In genomic region chr13:51839250-51840026, GRCm38 (mm10) we compare ENCODE assay signal across 9 mouse cellular contexts. TPM values are rescaled to one million over a fixed set of nuclear protein-coding genes. Genes with fewer than 3 reads are reported as not detected.
A peak's percentile ranks its signal among the peaks of the same experiment; 100 is the strongest.
DNase-seq lines count a peak whose midpoint lies in the region; ATAC-seq lines count a peak whose summit lies in the region.
"Had no signal": no experiment of that assay in that cellular context is flagged by ENCODE, and none has a peak within 500 bp of the region (broad histone marks: within the 10 kb centered on the region; RNA-seq: fewer than 3 reads in every experiment).

No protein-coding gene starts in this region.

- no peaks in the 10 kb centered on the region for H3K9me3 ChIP-seq in kidney, embryonic 16.5 days (ENCODE audit: low read length)
- H3K9me3 ChIP-seq in kidney, embryonic 15.5 days (replicated peaks), result no peaks in the 10 kb centered on the region
- H3K9me3 ChIP-seq in limb, embryonic 10.5 days (replicated peaks), result no peaks in the 10 kb centered on the region
- no peaks in the 10 kb centered on the region for H3K9me3 ChIP-seq in neural tube, embryonic 14.5 days (ENCODE audit: control insufficient read depth, low read length)

- peak; percentile 84 for DNase-seq in CD4-positive, CD25-positive, alpha-beta regulatory T cell, adult 2 months (ENCODE audit: low read depth, low spot score)
- peak; percentile 78 for DNase-seq in NIH3T3 (ENCODE audit: low read depth)
- DNase-seq in limb, embryonic 10.5 days (ENCODE audit: low spot score), result peak; percentile 40
- DNase-seq in gastrocnemius, adult 8-10 months (ENCODE audit: low spot score in 2 of 2), result no peak

- H3K27me3 ChIP-seq in kidney, embryonic 16.5 days (ENCODE audit: insufficient read depth, low read length), result peaks cover 14% of the 10 kb centered on the region
- peaks cover 32% of the 10 kb centered on the region for H3K27me3 ChIP-seq in kidney, embryonic 15.5 days
- peaks cover 42% of the 10 kb centered on the region for H3K27me3 ChIP-seq in limb, embryonic 10.5 days (ENCODE audit: low read depth, poor library complexity, severe bottlenecking)
- H3K27me3 ChIP-seq in neural tube, embryonic 14.5 days (ENCODE audit: control insufficient read depth, insufficient read depth, low read length), result peaks cover 9% of the 10 kb centered on the region

- peaks cover 20% of the 10 kb centered on the region for H3K4me1 ChIP-seq in kidney, embryonic 16.5 days (ENCODE audit: insufficient read depth, low read length)
- peaks cover 28% of the 10 kb centered on the region for H3K4me1 ChIP-seq in kidney, embryonic 15.5 days
- H3K4me1 ChIP-seq in limb, embryonic 10.5 days, result peaks cover 39% of the 10 kb centered on the region
- no peaks in the 10 kb centered on the region; the same call in 1 of the 2 replicates for H3K4me1 ChIP-seq in neural tube, embryonic 14.5 days (ENCODE audit: control insufficient read depth, insufficient read depth, low read length)

- no peak overlapping the region for H3K4me2 ChIP-seq in kidney, embryonic 16.5 days (replicated peaks; ENCODE audit: low read depth, low read length)
- no peak overlapping the region for H3K4me2 ChIP-seq in kidney, embryonic 15.5 days
- H3K4me2 ChIP-seq in neural tube, embryonic 14.5 days (ENCODE audit: low read depth, low read length), result no peak overlapping the region

- WGBS in kidney, embryonic 16.5 days, result 15% methylated on average over 8 of the region's 8 CpGs
- WGBS in kidney, embryonic 15.5 days, result 20% methylated on average over 8 of the region's 8 CpGs
- WGBS in limb, embryonic 10.5 days, result 24% methylated on average over 8 of the region's 8 CpGs
- WGBS in neural tube, embryonic 14.5 days, result 24% methylated on average over 8 of the region's 8 CpGs

- no peak overlapping the region for H3K27ac ChIP-seq in kidney, embryonic 16.5 days (ENCODE audit: low read length)
- no peak overlapping the region for H3K27ac ChIP-seq in kidney, embryonic 15.5 days
- no peak overlapping the region for H3K27ac ChIP-seq in limb, embryonic 10.5 days
- no peak overlapping the region for H3K27ac ChIP-seq in neural tube, embryonic 14.5 days (ENCODE audit: low read depth, low read length)
- H3K27ac ChIP-seq: macrophage had no signal

- 0 out of 2 replicates have a peak, but pooled peaks have one; percentile 28 for ATAC-seq in kidney, embryonic 16.5 days (ENCODE audit: low FRiP score, low TSS enrichment)
- no peak for ATAC-seq in kidney, embryonic 15.5 days (replicated peaks; ENCODE audit: low FRiP score)
- peak; percentile 71 for ATAC-seq in erythroid progenitor cell, adult 5-6 weeks (replicated peaks; ENCODE audit: low FRiP score, poor library complexity, severe bottlenecking)
- 0 out of 2 replicates have a peak, but pooled peaks have one; percentile 6 for ATAC-seq in neural tube, embryonic 14.5 days (ENCODE audit: low read depth)

- H3K36me3 ChIP-seq in kidney, embryonic 16.5 days (ENCODE audit: insufficient read depth, low read length), result no peaks in the 10 kb centered on the region
- H3K36me3 ChIP-seq in kidney, embryonic 15.5 days, result no peaks in the 10 kb centered on the region
- H3K36me3 ChIP-seq in limb, embryonic 10.5 days, result no peaks in the 10 kb centered on the region
- H3K36me3 ChIP-seq in neural tube, embryonic 14.5 days (ENCODE audit: control insufficient read depth, insufficient read depth, low read length), result no peaks in the 10 kb centered on the region

- H3K4me3 ChIP-seq in kidney, embryonic 16.5 days (ENCODE audit: low read length), result no peak overlapping the region
- H3K4me3 ChIP-seq in kidney, embryonic 15.5 days (replicated peaks), result no peak overlapping the region
- H3K4me3 ChIP-seq in limb, embryonic 10.5 days, result no peak overlapping the region
- no peak overlapping the region for H3K4me3 ChIP-seq in neural tube, embryonic 14.5 days (ENCODE audit: low read depth, low read length)

- no peak overlapping the region for H3K9ac ChIP-seq in kidney, embryonic 16.5 days (replicated peaks; ENCODE audit: low read length)
- H3K9ac ChIP-seq in kidney, embryonic 15.5 days, result no peak overlapping the region
- H3K9ac ChIP-seq in neural tube, embryonic 14.5 days (replicated peaks; ENCODE audit: low read depth, low read length), result no peak overlapping the region

RNA-seq across cellular contexts. Expression of gene Gadd45g, which starts 7.0 kb away (rescaled TPM):
- polyA plus RNA-seq in kidney, embryonic 16.5 days (2015; fragmentation: Nextera tagmentation; extraction: Ambion mirVana), result 45.8 and 48.5 TPM in 2 replicates
- polyA plus RNA-seq in kidney, embryonic 15.5 days (2015; fragmentation: Nextera tagmentation; extraction: Ambion mirVana), result 40.2 and 42.8 TPM in 2 replicates
- total RNA-seq in erythroid progenitor cell, adult 5-6 weeks (2015; ENCODE audit: low replicate concordance), result 4.3 TPM in 1 of 2 replicates, not detected in the other
- 9.4 TPM in 1 of 2 replicates, not detected in the other for total RNA-seq in erythroid progenitor cell, adult 5-6 weeks (2017; ENCODE audit: low replicate concordance)
- 14.3 and 18.6 TPM in 2 replicates for polyA plus RNA-seq in limb, embryonic 10.5 days (2016; fragmentation: Nextera tagmentation; extraction: Ambion mirVana)
- 26.4 and 39.6 TPM in 2 replicates for polyA plus RNA-seq in neural tube, embryonic 14.5 days (2014; fragmentation: Nextera tagmentation; extraction: Ambion mirVana)
- total RNA-seq in gastrocnemius, adult 8-10 months (2022), result 10 to 100 TPM; 18.1 to 74.5 (median 34.4) TPM

RNA-seq across cellular contexts. Expression of gene Sema4d, which starts 45.9 kb away (rescaled TPM):
- 28.8 and 29.0 TPM in 2 replicates for polyA plus RNA-seq in kidney, embryonic 16.5 days (2015; fragmentation: Nextera tagmentation; extraction: Ambion mirVana)
- 19.6 and 20.3 TPM in 2 replicates for polyA plus RNA-seq in kidney, embryonic 15.5 days (2015; fragmentation: Nextera tagmentation; extraction: Ambion mirVana)
- 9.6 and 14.1 TPM in 2 replicates for total RNA-seq in erythroid progenitor cell, adult 5-6 weeks (2015; ENCODE audit: low replicate concordance)
- total RNA-seq in erythroid progenitor cell, adult 5-6 weeks (2017; ENCODE audit: low replicate concordance), result 6.3 and 10.2 TPM in 2 replicates
- polyA plus RNA-seq in limb, embryonic 10.5 days (2016; fragmentation: Nextera tagmentation; extraction: Ambion mirVana), result 5.9 and 6.0 TPM in 2 replicates
- polyA plus RNA-seq in neural tube, embryonic 14.5 days (2014; fragmentation: Nextera tagmentation; extraction: Ambion mirVana), result 17.4 and 20.9 TPM in 2 replicates
- 100 to 1,000 TPM; 127 to 151 (median 139) TPM for total RNA-seq in gastrocnemius, adult 8-10 months (2022)

Comparison
In these comparisons a context has a peak if more than half of its experiments do, and no peak if none do; other contexts are left out.
1. DNase-seq: peak in CD4-positive, CD25-positive, alpha-beta regulatory T cell, adult 2 months (single experiment), NIH3T3 (single experiment) and limb, embryonic 10.5 days (single experiment); none in gastrocnemius, adult 8-10 months (0 of 2).